Mouse (Mus musculus) heart, adult 2 months (tissue): ENCODE data around the gene Foxn3. TPM values are rescaled to one million over a fixed set of nuclear protein-coding genes. Genes with fewer than 3 reads are reported as not detected.

Experiments
- DNase-seq, 2 experiments: peaks; one replicate each; pipeline ENCODE4 v3.0.0; 2021
- H3K27ac ChIP-seq: fragments of 200-600 bp; 2 replicates; pipeline ENCODE4 v1.8.1; 2022
- H3K27me3 ChIP-seq: fragments of 200-500 bp; 2 replicates; pipeline ENCODE4 v1.6.1; 2012; ENCODE audit warnings: mild to moderate bottlenecking, low read length, inconsistent platforms, mixed read lengths; ENCODE audit not compliant: control insufficient read depth, insufficient read depth
- H3K36me3 ChIP-seq: fragments of 200-500 bp; 2 replicates; pipeline ENCODE4 v1.6.1; 2012; ENCODE audit warnings: low read length, inconsistent platforms; ENCODE audit not compliant: control insufficient read depth, insufficient read depth
- H3K4me1 ChIP-seq: fragments of 200-500 bp; 2 replicates; pipeline ENCODE4 v1.6.1; 2011; ENCODE audit warnings: low read length; ENCODE audit not compliant: control insufficient read depth, insufficient read depth
- H3K4me3 ChIP-seq: fragments of 200-600 bp; 2 replicates; pipeline ENCODE4 v1.8.1; 2022
- H3K79me2 ChIP-seq: fragments of 200-500 bp; replicated peaks from 2 replicates; pipeline ENCODE4 v1.6.1; 2012; ENCODE audit warnings: mild to moderate bottlenecking, inconsistent platforms, low read length, moderate library complexity, mixed read lengths; ENCODE audit not compliant: control insufficient read depth, insufficient read depth
- H3K9ac ChIP-seq: fragments of 200-500 bp; 2 replicates; pipeline ENCODE4 v1.6.1; 2012; ENCODE audit warnings: low read depth, mild to moderate bottlenecking, control low read depth, inconsistent platforms, low read length, mixed read lengths
- CTCF ChIP-seq: fragments of 200-600 bp; IDR thresholded peaks from 2 replicates; pipeline ENCODE4 v1.8.1; 2022; ENCODE audit warnings: antibody characterized with exemption, mild to moderate bottlenecking, moderate library complexity
- EP300 ChIP-seq: fragments of 200-500 bp; IDR thresholded peaks from 2 replicates; pipeline ENCODE4 v1.6.1; 2011; ENCODE audit warnings: low read depth, low read length, control low read depth; ENCODE audit not compliant: insufficient read depth
- POLR2A ChIP-seq: fragments of 200-500 bp; IDR thresholded peaks from 2 replicates; pipeline ENCODE4 v1.6.1; 2011; ENCODE audit warnings: mild to moderate bottlenecking, low read depth, low read length, control low read depth; ENCODE audit not compliant: insufficient read depth
- WGBS: fragments of 180-500 bp; shearing (Covaris S2); methylation state at CpG from one replicate; pipeline ENCODE4 v1.1.7; 2018; 5-methylcytosine and 5-hydroxymethylcytosine counted together
- intact Hi-C: fragments of 180-260 bp; cut with DNase I; formaldehyde crosslinking; loops from one replicate; pipeline ENCODE4 v1.15.1; 2025
- polyA plus RNA-seq: library from polyadenylated mRNA; depleted of rRNA; stranded (reverse); fragments of >200 nt; gene quantifications from 2 replicates; pipeline ENCODE4 v1.2.3, GENCODE M21; 2012
- total RNA-seq, 2 experiments: library from RNA; stranded (reverse); gene quantifications; 2 replicates each; pipeline ENCODE4 v1.2.3; 2021

Foxn3 gene
- total and polyA plus RNA-seq, 3 experiments, result 28.1 to 117 (median 106) TPM

DNA sequence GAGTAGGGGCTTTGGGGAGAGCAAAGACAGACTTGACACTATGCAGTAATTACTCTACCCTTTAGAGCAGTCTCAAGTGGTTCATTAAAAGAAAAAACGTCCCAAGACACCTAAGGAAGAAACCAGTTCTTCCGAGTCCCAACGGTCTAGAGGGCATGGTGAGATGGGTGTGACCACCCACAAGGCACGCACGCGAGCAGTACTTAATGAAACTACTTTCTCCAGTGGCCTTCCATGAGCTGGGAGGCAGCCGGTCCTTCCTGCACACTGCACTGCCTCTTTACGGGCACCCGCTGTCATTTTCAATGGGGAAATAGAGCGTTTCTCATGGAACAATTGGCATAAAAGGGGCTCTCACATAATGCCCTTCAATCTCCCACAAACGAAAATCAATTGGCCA lies 294.4 kb downstream of the Foxn3 start:
- Histone ChIP-seq H3K36me3 (no peaks in the 10 kb centered on the region; the same call in 1 of the 2 replicates), H3K79me2 (peaks cover 1% of the 10 kb centered on the region), H3K4me1 (peaks cover 16% of the 10 kb centered on the region), H3K27ac (peak overlapping the region; percentile 70), H3K27me3 (no peaks in the 10 kb centered on the region), H3K9ac (no peak overlapping the region), H3K4me3 (no peak overlapping the region)
- intact Hi-C loops, result loop anchor here (5.0 kb wide), 1 partner anchor 73 kb away; no protein-coding TSS in a partner anchor
- no peak for TF ChIP-seq EP300
- no peak for TF ChIP-seq POLR2A
- no peak for TF ChIP-seq CTCF
- 86% methylated on average over 11 of the region's 11 CpGs for WGBS
- DNase-seq, result no peak

DNA sequence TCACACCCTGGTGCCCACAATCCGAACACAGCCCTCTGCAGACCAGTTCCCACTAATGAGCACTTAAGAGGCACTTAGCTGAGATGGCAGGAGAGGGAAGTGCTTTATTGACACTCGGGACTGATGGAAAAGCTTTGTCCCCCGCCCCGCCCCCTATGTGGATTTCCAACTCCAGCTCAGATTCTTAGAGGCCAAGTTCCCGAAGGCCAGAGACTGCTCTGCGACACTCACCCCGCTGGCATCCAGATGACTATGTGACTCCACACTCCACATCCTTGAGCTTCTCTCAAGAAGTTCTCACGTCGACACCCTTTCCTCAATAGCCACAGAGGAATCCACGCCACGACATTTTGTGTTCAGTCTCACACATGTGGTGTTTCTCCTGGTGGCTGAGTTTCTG lies 295.6 kb downstream of the Foxn3 start:
- DNase-seq, result no peak
- Histone ChIP-seq H3K4me1 (peaks cover 18% of the 10 kb centered on the region), H3K27me3 (no peaks in the 10 kb centered on the region), H3K79me2 (0 out of 2 replicates have a peak, but pooled peaks cover 1% of the 10 kb centered on the region), H3K27ac (no peak overlapping the region), H3K9ac (no peak overlapping the region), H3K4me3 (no peak overlapping the region), H3K36me3 (no peaks in the 10 kb centered on the region; the same call in 1 of the 2 replicates)
- WGBS, result 69% methylated on average over 11 of the region's 11 CpGs
- TF ChIP-seq EP300 (no peak), CTCF (no peak), POLR2A (no peak)
- intact Hi-C loops, result loop anchor here (5.0 kb wide), 1 partner anchor 75 kb away; no protein-coding TSS in a partner anchor

DNA sequence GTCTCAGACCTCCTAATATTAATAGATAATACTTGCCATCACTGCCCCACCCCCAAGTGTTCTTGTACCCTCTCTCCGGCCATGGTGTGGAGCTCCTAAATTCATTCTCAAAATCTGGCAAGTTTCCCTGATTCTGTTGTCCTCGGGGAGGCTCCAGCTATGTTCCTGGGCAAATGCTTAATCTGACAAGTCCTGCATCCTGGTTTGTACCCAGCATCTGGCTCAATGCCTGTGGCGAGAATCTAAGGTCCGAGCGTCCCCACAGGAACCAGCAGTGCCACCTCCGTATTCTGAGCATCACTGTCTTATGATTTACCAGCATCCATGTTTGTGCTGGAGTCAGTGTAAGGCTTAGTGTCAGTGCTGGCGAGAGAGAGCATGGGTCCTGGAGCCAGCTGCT lies 296.9 kb downstream of the Foxn3 start:
- H3K27me3 ChIP-seq, result no peaks in the 10 kb centered on the region

DNA sequence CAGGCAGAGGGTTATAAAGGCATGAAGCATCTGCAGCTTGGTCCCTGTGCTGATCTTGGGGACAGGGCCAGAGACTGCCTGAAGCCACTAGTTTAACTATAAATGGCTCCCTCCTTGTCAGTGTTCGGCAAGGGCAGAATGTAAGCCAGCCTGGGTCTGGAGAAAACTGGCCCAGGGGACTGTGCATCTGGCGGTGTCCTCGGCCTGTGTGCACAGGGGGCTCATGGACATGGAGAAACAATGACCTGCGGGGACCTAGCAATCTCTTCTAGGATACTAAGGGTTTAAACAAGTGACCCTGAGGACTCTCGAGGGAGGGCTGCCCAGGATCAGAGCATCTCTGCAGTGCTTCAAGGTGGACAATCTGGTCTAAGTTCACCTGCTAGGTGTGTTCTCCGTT lies 297.6 kb downstream of the Foxn3 start:
- 69% methylated on average over 6 of the region's 6 CpGs for WGBS
- no peaks in the 10 kb centered on the region; the same call in 1 of the 2 replicates for H3K36me3 ChIP-seq
- intact Hi-C loops, result loop anchor here (5.0 kb wide), 1 partner anchor 77 kb away; no protein-coding TSS in a partner anchor
- no peaks in the 10 kb centered on the region for H3K27me3 ChIP-seq
- H3K9ac ChIP-seq, result no peak overlapping the region
- peaks cover 3% of the 10 kb centered on the region; the same call in 1 of the 2 replicates for H3K79me2 ChIP-seq
- no peak overlapping the region for H3K4me3 ChIP-seq
- no peak for DNase-seq
- TF ChIP-seq CTCF (no peak), EP300 (no peak), POLR2A (no peak)
- peaks cover 21% of the 10 kb centered on the region for H3K4me1 ChIP-seq
- H3K27ac ChIP-seq, result peak overlapping the region; percentile 43

More for the DNA sequence above, 296.9 kb downstream of the Foxn3 start:
- 42% methylated on average over 7 of the region's 7 CpGs for WGBS
- intact Hi-C loops, result loop anchor here (5.0 kb wide), 1 partner anchor 76 kb away; no protein-coding TSS in a partner anchor
- no peak for TF ChIP-seq CTCF
- no peak for TF ChIP-seq POLR2A
- TF ChIP-seq EP300, result no peak
- H3K4me1 ChIP-seq, result peaks cover 21% of the 10 kb centered on the region
- no peaks in the 10 kb centered on the region; the same call in 1 of the 2 replicates for H3K36me3 ChIP-seq
- no peak for DNase-seq
- no peak overlapping the region for H3K9ac ChIP-seq
- H3K27ac ChIP-seq, result no peak overlapping the region
- peaks cover 2% of the 10 kb centered on the region; the same call in 1 of the 2 replicates for H3K79me2 ChIP-seq
- no peak overlapping the region for H3K4me3 ChIP-seq

DNA sequence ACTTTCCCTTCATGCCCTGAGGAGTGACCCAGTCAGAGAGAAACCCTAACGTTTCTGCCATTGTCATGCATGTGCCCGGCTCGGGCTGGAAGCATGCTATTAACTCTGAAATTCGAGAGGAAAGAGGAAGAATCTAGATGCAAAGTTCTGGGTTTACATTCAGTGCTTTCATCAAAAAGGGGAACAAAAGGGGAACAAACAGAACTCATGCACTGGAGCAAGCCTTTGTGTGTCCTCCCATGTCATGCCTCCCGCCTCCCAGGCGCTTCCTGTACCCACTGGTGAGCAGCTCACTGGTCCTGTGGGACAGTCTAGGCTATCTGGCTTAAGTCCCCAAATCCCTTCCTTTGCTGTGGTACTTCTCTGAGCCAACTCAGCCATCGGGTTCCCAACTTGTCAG lies 299.0 kb downstream of the Foxn3 start:
- intact Hi-C loops, result loop anchor here (5.0 kb wide), 1 partner anchor 47 kb away; no protein-coding TSS in a partner anchor
- peak overlapping the region; percentile 23; the same call in 1 of the 2 replicates for H3K27ac ChIP-seq

More for the DNA sequence above, 299.0 kb downstream of the Foxn3 start:
- H3K36me3 ChIP-seq, result no peaks in the 10 kb centered on the region; the same call in 1 of the 2 replicates
- WGBS, result 70% methylated on average over 7 of the region's 7 CpGs
- TF ChIP-seq CTCF, result no peak
- TF ChIP-seq POLR2A, result no peak
- no peak for TF ChIP-seq EP300
- H3K27me3 ChIP-seq, result no peaks in the 10 kb centered on the region
- H3K79me2 ChIP-seq, result peaks cover 4% of the 10 kb centered on the region; the same call in 1 of the 2 replicates
- H3K4me3 ChIP-seq, result no peak overlapping the region
- H3K9ac ChIP-seq, result no peak overlapping the region
- no peak for DNase-seq
- H3K4me1 ChIP-seq, result peaks cover 24% of the 10 kb centered on the region
